Mouse (Mus musculus) MEL (cell line): ENCODE measurements around the gene Nepn.

Experiments used
- CTCF ChIP-seq, 3 experiments: IDR thresholded peaks in 2 of 3; conservative IDR thresholded peaks in 1 of 3; 2 replicates each; pipeline ENCODE4 v1.5.1; 2011 to 2012; ENCODE audit warnings: low read length in 3 of 3, low read depth in 2 of 3, mild to moderate bottlenecking in 2 of 3, improper control_type of control experiment in 1 of 3, inconsistent platforms in 1 of 3, mixed read lengths in 1 of 3, moderate library complexity in 1 of 3; ENCODE audit not compliant: control insufficient read depth in 1 of 3, insufficient read depth in 1 of 3, poor library complexity in 1 of 3, severe bottlenecking in 1 of 3
- EP300 ChIP-seq, 2 experiments: IDR thresholded peaks; 2 replicates each; pipeline ENCODE4 v1.6.1; 2011; ENCODE audit warnings: improper control_type of control experiment in 2 of 2, low read length in 2 of 2, low read depth in 1 of 2, mild to moderate bottlenecking in 1 of 2
- GABPA ChIP-seq: IDR thresholded peaks from 2 replicates; pipeline ENCODE4 v1.6.1; 2012; ENCODE audit warnings: low read depth, mild to moderate bottlenecking, inconsistent platforms, low read length, improper control_type of control experiment, moderate library complexity
- GATA1 ChIP-seq: IDR thresholded peaks from 2 replicates; pipeline ENCODE4 v1.6.1; 2011; ENCODE audit warnings: low read depth, low read length, improper control_type of control experiment
- JUND ChIP-seq: IDR thresholded peaks from 2 replicates; pipeline ENCODE4 v1.6.1; 2011; ENCODE audit warnings: low read depth, mild to moderate bottlenecking, improper control_type of control experiment, low read length
- MAX ChIP-seq: IDR thresholded peaks from 2 replicates; pipeline ENCODE4 v1.6.1; 2011; ENCODE audit warnings: low read length, improper control_type of control experiment
- POLR2A ChIP-seq, 2 experiments: IDR thresholded peaks; 2 replicates each; pipeline ENCODE4 v1.6.1; 2011 to 2012; ENCODE audit warnings: low read length in 2 of 2, mild to moderate bottlenecking in 2 of 2, control low read depth in 1 of 2, improper control_type of control experiment in 1 of 2, low read depth in 1 of 2, moderate library complexity in 1 of 2; ENCODE audit not compliant: control insufficient read depth in 1 of 2, insufficient read depth in 1 of 2, poor library complexity in 1 of 2
- SIN3A ChIP-seq: IDR thresholded peaks from 2 replicates; pipeline ENCODE4 v1.6.1; 2012; ENCODE audit warnings: low read length, improper control_type of control experiment, inconsistent platforms
- SMC3 ChIP-seq: IDR thresholded peaks from 2 replicates; pipeline ENCODE4 v1.6.1; 2011; ENCODE audit warnings: low read depth, low read length, improper control_type of control experiment
- TBP ChIP-seq: IDR thresholded peaks from 2 replicates; pipeline ENCODE4 v1.8.0; 2011; ENCODE audit warnings: low read depth, low read length, improper control_type of control experiment
- USF1 ChIP-seq: IDR thresholded peaks from 2 replicates; pipeline ENCODE4 v1.6.1; 2014; ENCODE audit warnings: low read depth, mild to moderate bottlenecking, inconsistent platforms, low read length, improper control_type of control experiment, moderate library complexity

DNA sequence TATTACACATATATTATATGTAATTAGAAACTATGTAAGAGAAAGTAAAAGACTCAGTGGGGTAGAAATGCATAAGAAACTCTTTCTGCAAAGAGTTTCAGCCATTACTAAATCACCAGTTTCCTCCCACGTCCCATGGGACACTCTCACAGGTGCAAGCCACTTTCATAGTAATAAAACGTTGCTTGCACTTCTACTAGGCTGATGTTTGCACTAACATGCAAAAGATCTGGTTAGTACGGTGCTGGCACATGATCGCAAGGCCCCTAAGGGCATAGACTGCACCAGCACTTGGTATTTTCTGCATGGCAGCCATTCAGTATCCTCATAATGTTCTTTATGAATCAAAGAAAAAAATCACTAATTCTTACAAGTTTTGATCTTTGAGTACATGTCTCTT lies 14.9 kb upstream of the Nepn start:
- TF ChIP-seq POLR2A (IDR thresholded peaks at IDR 0.05; ENCODE audit: control insufficient read depth in 1 of 2, insufficient read depth in 1 of 2, low read depth in 1 of 2, low read length in 2 of 2, poor library complexity in 1 of 2) (no peak), GABPA (no peak), EP300 (IDR thresholded peaks at IDR 0.05; ENCODE audit: low read depth in 1 of 2, low read length in 2 of 2) (no peak), USF1 (no peak), SMC3 (no peak), CTCF (IDR thresholded peaks at IDR 0.05 in 2 of 3, conservative IDR thresholded peaks at IDR 0.05 in 1 of 3; ENCODE audit: control insufficient read depth in 1 of 3, insufficient read depth in 1 of 3, low read depth in 2 of 3, low read length in 3 of 3, poor library complexity in 1 of 3, severe bottlenecking in 1 of 3) (no peak), SIN3A (no peak), JUND (no peak), MAX (no peak), TBP (no peak), GATA1 (no peak)
